Mouse (Mus musculus) embryonic facial prominence, embryonic 11.5 days (tissue): ENCODE measurements around the gene AC109138.7. TPM values are rescaled to one million over a fixed set of nuclear protein-coding genes. Genes with fewer than 3 reads are reported as not detected.

ENCODE experiments used
- ATAC-seq: fragments of 200-750 bp; cut with Nextera tagmentation; replicated peaks from 2 replicates; pipeline ENCODE4 v1.8.0; 2017; ENCODE audit warnings: low read depth; ENCODE audit not compliant: insufficient number of reproducible peaks, low FRiP score, low TSS enrichment
- DNase-seq: peaks from one replicate; pipeline ENCODE4 v3.0.0-alpha.2; 2015; ENCODE audit warnings: low spot score
- H3K27ac ChIP-seq: fragments of 300-500 bp; sonication (generic); replicated peaks from 2 replicates; pipeline ENCODE4 v1.5.1; 2014; ENCODE audit warnings: mild to moderate bottlenecking, low read depth, low read length, control low read depth
- H3K27me3 ChIP-seq: fragments of 300-500 bp; sonication (generic); 2 replicates; pipeline ENCODE4 v1.6.1; 2014; ENCODE audit warnings: mild to moderate bottlenecking, low read length, moderate library complexity, mixed read lengths; ENCODE audit not compliant: control insufficient read depth, insufficient read depth
- H3K36me3 ChIP-seq: fragments of 300-500 bp; sonication (generic); replicated peaks from 2 replicates; pipeline ENCODE4 v1.6.1; 2014; ENCODE audit warnings: low read depth, mild to moderate bottlenecking, low read length, moderate library complexity, mixed read lengths; ENCODE audit not compliant: control insufficient read depth, insufficient read depth
- H3K4me1 ChIP-seq: fragments of 300-500 bp; sonication (generic); 2 replicates; pipeline ENCODE4 v1.6.1; 2014; ENCODE audit warnings: low read length, mixed read lengths; ENCODE audit not compliant: control insufficient read depth, insufficient read depth
- H3K4me2 ChIP-seq: fragments of 300-500 bp; sonication (generic); 2 replicates; pipeline ENCODE4 v1.6.1; 2014; ENCODE audit warnings: low read depth, mild to moderate bottlenecking, control low read depth, low read length, moderate library complexity
- H3K4me3 ChIP-seq: fragments of 300-500 bp; sonication (generic); 2 replicates; pipeline ENCODE4 v1.5.1; 2014; ENCODE audit warnings: low read depth, low read length, control low read depth
- H3K9ac ChIP-seq: fragments of 300-500 bp; sonication (generic); replicated peaks from 2 replicates; pipeline ENCODE4 v1.6.1; 2014; ENCODE audit warnings: mild to moderate bottlenecking, control low read depth, low read length
- H3K9me3 ChIP-seq: fragments of 300-500 bp; sonication (generic); replicated peaks from 2 replicates; pipeline ENCODE4 v1.6.1; 2016; ENCODE audit warnings: mild to moderate bottlenecking, low read length, inconsistent platforms, mixed read lengths; ENCODE audit not compliant: control insufficient read depth
- WGBS: fragments of 180-500 bp; shearing (Covaris S2); extraction: QIAGEN DNeasy Blood & Tissue Kit; methylation state at CpG from one replicate; pipeline ENCODE4 v1.1.7; 2014; 5-methylcytosine and 5-hydroxymethylcytosine counted together
- polyA plus RNA-seq: library from polyadenylated mRNA; unstranded; fragments of >200 nt; fragmentation: Nextera tagmentation; extraction: Ambion mirVana; gene quantifications from 2 replicates; pipeline ENCODE4 v1.2.1, GENCODE M21; 2014

Gene AC109138.7
- polyA plus RNA-seq: not detected in 2 replicates

DNA sequence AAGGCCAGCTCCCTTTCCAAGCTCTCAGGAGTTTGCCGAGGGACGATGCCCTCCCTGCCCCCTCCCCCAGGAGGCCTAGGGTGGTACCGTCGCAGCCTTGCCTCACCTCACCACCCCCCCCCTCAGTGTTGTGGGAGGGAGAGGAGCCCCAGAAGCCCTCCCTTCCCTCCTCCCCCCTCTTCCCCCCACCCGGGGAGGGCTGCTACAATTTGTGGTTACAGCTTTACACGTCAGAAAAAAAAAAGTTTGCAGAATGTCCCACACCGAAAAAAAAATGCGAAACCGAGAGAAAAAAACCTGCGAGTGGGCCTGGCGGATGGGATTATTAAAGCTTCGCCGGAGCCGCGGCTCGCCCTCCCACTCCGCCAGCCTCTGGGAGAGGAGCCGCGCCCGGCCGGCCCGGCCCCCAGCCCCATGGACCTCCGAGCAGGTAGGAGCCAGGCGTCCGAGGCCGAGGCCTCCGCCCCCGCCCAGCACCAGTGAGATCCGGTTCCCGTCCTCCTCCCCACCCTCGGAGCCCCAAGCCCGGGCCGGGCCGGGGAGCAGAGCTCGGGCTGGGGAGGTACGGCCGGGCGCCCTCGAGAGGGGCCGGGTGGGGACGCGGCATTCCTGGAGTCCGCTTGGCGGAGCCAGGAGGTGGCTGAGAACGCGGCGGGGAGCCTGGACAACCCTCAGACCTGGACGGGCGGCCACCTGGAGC, at the start of gene AC109138.7, which contains the start of gene Clcf1:
AC109138.7 (plus strand) TSS at position 287 of the 700 bp plus-strand sequence.
Clcf1 (plus strand) TSS at position 168 of the 700 bp plus-strand sequence.
- Histone ChIP-seq H3K27me3 (peaks cover 2% of the 10 kb centered on the region; the same call in 1 of the 2 replicates), H3K36me3 (no peaks in the 10 kb centered on the region), H3K27ac (peak within 1 kb of the TSS; percentile 78), H3K4me1 (peaks cover 23% of the 10 kb centered on the region), H3K9me3 (no peaks in the 10 kb centered on the region), H3K9ac (peak within 1 kb of the TSS; percentile 95), H3K4me3 (peak within 1 kb of the TSS; percentile 75), H3K4me2 (peak within 1 kb of the TSS; percentile 97)
- WGBS: under 1% methylated on average over 43 of the region's 49 CpGs
- ATAC-seq: peak; percentile 24; the same call in 1 of the 2 replicates
- DNase-seq: peak; percentile 65

DNA sequence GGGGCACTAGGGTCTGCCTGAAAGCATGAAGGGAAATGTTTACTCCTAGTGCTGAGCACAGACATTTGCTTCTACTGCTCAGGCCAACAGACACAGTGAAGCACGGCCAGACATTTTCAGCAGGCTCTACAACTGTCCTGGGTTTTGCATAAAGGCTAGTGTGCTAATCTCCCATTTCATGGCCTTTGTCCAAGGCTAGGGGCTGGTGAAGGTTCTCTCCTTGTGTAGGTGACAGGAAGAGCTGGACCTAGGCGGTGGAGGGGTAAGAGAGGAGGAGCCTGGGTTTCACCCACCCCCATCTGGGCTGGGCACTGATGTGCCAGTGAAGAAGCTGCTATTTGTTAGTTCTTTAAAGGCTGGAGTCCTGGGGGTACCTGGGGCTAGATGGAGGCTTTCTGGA, 49.4 kb upstream of the AC109138.7 start:
- 69% methylated on average over 2 of the region's 2 CpGs for WGBS
- Histone ChIP-seq H3K9ac (no peak overlapping the region), H3K27me3 (no peaks in the 10 kb centered on the region), H3K36me3 (no peaks in the 10 kb centered on the region), H3K4me2 (no peak overlapping the region), H3K4me1 (no peaks in the 10 kb centered on the region), H3K4me3 (no peak overlapping the region), H3K9me3 (no peaks in the 10 kb centered on the region), H3K27ac (no peak overlapping the region)
- DNase-seq: no peak
- ATAC-seq: no peak

DNA sequence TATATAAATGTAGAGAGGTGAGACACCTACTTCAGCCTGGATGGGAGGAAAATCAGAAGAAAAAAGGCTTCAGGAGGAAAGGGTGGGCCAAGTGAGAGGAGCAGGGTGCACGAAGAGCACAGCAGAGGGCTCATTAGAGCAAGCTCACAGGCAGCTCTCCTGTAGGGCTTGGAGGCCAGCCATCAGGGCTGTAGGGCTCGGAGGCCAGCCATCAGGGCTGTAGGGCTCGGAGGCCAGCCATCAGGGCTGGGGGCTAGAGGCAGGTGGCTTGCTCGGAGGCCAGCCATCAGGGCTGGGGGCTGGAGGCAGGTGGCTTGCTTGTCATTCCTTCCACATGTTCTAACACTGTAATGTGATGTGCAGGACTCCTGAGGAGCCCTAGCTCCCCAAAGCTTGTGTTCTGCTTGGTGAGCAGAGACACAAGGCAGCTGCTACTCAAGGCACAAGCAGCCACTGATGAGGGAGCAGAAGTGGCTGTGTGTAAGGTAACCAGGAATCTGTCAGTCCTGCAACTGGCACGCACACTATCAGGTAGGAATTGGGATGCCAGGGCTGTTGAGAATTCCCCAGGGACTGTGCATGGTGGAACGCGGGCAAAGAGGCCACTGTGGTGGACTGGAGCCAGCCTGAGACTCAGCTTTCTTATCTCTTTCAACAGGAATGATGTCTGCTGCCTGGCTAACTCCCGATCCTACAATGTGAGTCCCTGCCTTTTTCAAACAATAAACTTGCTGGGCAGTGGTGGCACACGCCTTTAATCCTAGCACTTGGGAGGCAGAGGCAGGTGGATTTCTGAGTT, 47.3 kb upstream of the AC109138.7 start:
- no peak overlapping the region for H3K4me2 ChIP-seq
- peaks cover 6% of the 10 kb centered on the region; the same call in 1 of the 2 replicates for H3K4me1 ChIP-seq
- H3K36me3 ChIP-seq: no peaks in the 10 kb centered on the region
- no peak overlapping the region for H3K9ac ChIP-seq
- ATAC-seq (no peak), DNase-seq (no peak)
- no peaks in the 10 kb centered on the region for H3K27me3 ChIP-seq
- 81% methylated on average over 9 of the region's 9 CpGs for WGBS
- H3K27ac ChIP-seq: no peak overlapping the region
- no peaks in the 10 kb centered on the region for H3K9me3 ChIP-seq
- H3K4me3 ChIP-seq: no peak overlapping the region

DNA sequence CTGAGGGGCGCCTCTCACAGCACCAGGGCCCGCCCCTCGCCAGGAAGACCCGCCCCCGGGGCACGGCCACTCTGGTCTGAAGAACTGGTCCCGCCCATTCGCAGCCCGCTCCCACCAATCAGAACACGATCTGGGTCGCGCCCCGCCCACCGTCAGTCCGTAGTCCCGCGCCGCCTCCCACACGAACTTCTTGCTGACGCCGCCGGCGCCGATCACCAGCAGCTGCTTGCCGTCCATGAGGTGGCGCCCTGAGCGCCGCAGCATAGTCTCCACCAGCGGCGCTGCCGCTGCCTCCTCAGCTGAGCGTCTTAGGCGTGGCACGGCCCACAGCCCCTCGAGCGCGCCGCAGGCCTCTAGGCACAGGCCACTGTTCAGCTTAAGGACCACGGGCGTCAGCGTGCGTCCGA, 44.8 kb upstream of the AC109138.7 start:
- peak overlapping the region; percentile 54 for H3K27ac ChIP-seq
- H3K4me3 ChIP-seq: peak overlapping the region; percentile 40
- peaks cover 6% of the 10 kb centered on the region; the same call in 1 of the 2 replicates for H3K4me1 ChIP-seq
- H3K36me3 ChIP-seq: no peaks in the 10 kb centered on the region
- H3K9me3 ChIP-seq: no peaks in the 10 kb centered on the region
- no peaks in the 10 kb centered on the region for H3K27me3 ChIP-seq
- WGBS: under 1% methylated on average over 43 of the region's 43 CpGs
- H3K4me2 ChIP-seq: peak overlapping the region; percentile 86
- H3K9ac ChIP-seq: peak overlapping the region; percentile 72
- DNase-seq (peak; percentile 100), ATAC-seq (peak; percentile 93)

DNA sequence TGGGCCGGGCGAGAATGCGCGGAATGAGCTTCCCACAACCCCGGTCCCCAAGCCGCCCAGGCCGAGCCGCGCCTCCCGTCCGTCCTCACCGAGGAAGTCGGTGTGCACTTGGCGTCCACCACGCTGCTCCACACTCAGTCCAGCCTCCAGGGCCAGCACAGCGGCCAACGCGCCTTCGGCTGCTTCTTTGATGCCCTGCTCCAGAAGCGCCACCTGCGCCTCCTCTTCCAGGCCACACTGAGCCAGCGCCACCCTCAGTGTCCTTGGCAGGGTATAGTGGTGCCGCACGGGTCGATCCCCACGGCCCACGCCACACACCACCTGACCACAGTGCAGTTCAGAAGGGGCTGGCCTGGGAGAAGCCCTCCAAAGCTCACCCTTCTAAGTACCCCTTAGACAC, 44.3 kb upstream of the AC109138.7 start:
- Histone ChIP-seq H3K4me3 (peak overlapping the region; percentile 40), H3K4me2 (peak overlapping the region; percentile 86), H3K27ac (peak overlapping the region; percentile 54), H3K9ac (peak overlapping the region; percentile 72), H3K36me3 (no peaks in the 10 kb centered on the region), H3K27me3 (no peaks in the 10 kb centered on the region), H3K9me3 (no peaks in the 10 kb centered on the region), H3K4me1 (peaks cover 6% of the 10 kb centered on the region; the same call in 1 of the 2 replicates)
- DNase-seq (no peak), ATAC-seq (no peak; the same call in 1 of the 2 replicates)
- 7% methylated on average over 27 of the region's 27 CpGs for WGBS

DNA sequence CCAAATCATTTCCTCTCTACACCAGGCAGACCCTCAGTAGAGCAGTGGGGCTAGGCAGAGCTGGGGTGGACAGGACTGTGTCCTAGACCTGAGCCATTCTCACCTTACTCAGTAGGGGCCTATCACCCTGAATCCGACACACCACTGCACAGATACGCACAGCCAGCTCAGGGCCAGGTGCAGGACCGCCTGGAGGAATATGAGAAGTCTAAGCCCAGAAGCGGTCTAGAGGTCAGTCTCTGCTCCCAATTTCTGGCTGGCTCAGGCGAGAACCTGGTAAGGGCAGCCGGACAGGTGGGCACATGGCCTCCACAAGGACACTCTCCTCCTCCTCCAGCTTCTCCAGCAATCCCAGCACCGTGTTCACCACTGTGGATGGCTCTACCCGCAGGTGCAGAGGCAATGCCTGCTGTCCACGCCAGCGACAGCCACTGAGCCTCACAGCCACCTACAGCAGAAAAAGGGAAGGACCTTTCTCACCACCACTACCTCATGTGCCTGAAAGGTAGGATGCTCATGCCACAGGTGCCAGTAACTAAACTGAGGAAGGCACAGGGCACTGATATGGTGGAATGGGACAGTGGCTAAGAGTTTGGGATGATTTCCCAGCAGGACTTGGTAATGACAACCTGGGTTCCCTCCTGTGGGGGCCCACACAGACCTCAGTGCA, 43.3 kb upstream of the AC109138.7 start:
- no peak overlapping the region for H3K27ac ChIP-seq
- H3K4me1 ChIP-seq: peaks cover 6% of the 10 kb centered on the region; the same call in 1 of the 2 replicates
- no peak overlapping the region for H3K4me3 ChIP-seq
- no peaks in the 10 kb centered on the region for H3K36me3 ChIP-seq
- DNase-seq (no peak), ATAC-seq (no peak)
- H3K27me3 ChIP-seq: no peaks in the 10 kb centered on the region
- H3K4me2 ChIP-seq: no peak overlapping the region
- 0 out of 2 replicates have a peak overlapping the region, but pooled peaks have one; percentile 15 for H3K9ac ChIP-seq
- 83% methylated on average over 10 of the region's 10 CpGs for WGBS
- no peaks in the 10 kb centered on the region for H3K9me3 ChIP-seq

DNA sequence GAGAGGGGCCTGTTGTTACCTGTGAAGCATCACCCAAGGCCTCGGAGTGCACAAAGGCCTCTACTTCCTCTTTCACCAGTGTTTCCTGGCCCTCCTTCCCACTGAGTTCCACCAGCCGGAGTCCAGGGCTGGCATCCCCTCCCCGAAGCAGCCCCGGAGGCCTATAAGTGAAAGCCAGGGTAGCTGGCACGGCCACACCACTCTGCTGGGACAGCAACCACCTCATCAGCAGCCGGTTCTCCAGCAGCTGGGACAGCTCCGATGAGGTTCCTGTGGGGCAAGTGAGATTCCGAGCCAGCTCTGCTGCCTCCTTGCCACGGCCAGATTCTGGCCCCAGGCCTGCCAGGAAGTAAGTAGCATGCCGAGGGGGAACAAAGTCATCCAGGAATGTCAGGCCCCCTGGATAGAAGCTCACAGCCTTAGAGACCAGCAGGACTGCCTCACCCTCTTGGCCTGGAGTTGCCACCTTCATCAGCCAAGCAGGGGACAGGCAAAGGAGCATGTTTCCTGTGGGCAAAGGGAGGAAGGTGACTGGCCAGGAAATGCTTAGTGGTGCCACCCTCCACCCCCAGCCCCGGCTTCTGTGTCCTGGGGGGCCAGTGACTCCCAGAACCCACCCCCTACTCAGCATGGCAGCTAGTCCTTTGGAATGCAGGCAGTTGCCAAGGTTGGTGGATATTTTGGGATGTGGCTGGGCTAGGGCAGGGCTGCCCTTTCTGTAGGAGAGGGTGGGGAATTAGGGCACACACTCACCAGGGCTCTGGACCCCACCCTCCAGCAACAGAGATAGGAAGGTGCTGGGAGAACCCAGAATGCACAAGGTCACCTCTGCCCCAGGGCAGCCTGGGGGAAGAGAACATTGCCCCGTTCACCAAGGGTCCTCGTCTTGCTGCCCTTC, 42.5 kb upstream of the AC109138.7 start:
- ATAC-seq (no peak), DNase-seq (no peak)
- Histone ChIP-seq H3K9ac (no peak overlapping the region), H3K4me2 (no peak overlapping the region), H3K27me3 (no peaks in the 10 kb centered on the region), H3K36me3 (no peaks in the 10 kb centered on the region), H3K9me3 (no peaks in the 10 kb centered on the region), H3K27ac (no peak overlapping the region), H3K4me3 (no peak overlapping the region), H3K4me1 (peaks cover 6% of the 10 kb centered on the region; the same call in 1 of the 2 replicates)
- WGBS: 61% methylated on average over 13 of the region's 13 CpGs
